Mouse (Mus musculus): ENCODE data around the gene Abca2. TPM values are rescaled to one million over a fixed set of nuclear protein-coding genes. Genes with fewer than 3 reads are reported as not detected.

Abca2 gene
- polyA plus RNA-seq, 1 experiment from 2014 or later = 5.7 TPM

- Histone ChIP-seq H3K9ac (no peak within 1 kb of the TSS), H3K4me1 (peaks cover 21% of the 10 kb centered on the region), H3K4me2 (no peak within 1 kb of the TSS), H3K36me3 (ENCODE audit: poor library complexity, severe bottlenecking) (peaks cover 19% of the 10 kb centered on the region), H3K4me3 (no peak within 1 kb of the TSS), H3K27ac (no peak within 1 kb of the TSS), H3K27me3 (no peaks in the 10 kb centered on the region), H3K9me3 (replicated peaks) (no peaks in the 10 kb centered on the region)
- no peak for ATAC-seq
- WGBS = 72% methylated on average over 14 of the region's 14 CpGs
Observed at GRCm38 (mm10) chr2:25456205-25456953, 27.9 kb downstream of the Abca2 start, which contains the start of gene Clic3. Gene Clic3, plus strand, starts transcription at chr2:25456838.

DNA sequence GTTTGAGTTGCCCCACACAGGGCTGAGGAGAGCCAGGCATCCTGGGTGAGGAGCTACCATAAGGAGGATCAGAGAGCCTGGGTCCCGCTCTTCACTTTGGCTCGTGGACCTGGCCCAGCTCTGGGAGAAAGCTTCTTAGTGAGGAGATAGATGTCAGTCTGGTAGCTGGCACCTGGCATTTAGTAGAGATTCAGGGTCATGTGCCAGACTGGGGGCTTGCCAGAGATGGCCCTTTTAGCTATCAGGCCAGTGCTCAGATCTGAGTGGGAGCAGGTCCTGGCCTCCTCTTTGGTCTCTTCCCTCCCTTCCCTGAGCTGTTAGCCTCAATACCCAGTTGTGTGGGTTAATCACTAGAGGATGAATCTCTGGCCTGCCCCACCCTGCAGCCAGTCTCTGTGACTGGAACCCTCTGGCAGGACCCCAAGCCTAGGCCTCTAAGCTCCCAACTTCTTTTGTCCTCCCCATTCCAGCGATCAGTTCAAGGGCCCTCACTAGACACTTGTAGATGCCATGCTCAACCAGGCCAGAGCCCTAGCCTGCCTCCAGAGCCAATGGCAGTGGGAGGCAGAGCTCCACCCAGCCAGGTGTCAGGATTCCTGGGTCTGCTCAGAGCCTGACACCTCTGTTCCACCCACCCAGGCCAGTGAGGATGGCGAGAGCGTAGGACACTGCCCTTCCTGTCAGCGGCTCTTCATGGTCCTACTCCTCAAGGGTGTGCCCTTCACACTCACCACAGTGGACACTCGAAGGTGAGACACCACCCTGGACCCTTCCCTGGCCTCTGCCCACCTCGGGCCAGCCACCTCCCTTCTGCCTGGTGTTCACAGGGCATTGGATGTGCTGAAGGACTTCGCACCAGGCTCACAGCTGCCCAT is 28.8 kb downstream of the Abca2 start:
- H3K27ac ChIP-seq = no peak overlapping the region
- peaks cover 19% of the 10 kb centered on the region for H3K36me3 ChIP-seq (ENCODE audit: poor library complexity, severe bottlenecking)
- ATAC-seq = no peak
- no peak overlapping the region for H3K9ac ChIP-seq
- H3K4me1 ChIP-seq = peaks cover 26% of the 10 kb centered on the region
- H3K9me3 ChIP-seq (replicated peaks) = no peaks in the 10 kb centered on the region
- H3K4me2 ChIP-seq = no peak overlapping the region
- no peaks in the 10 kb centered on the region for H3K27me3 ChIP-seq
- H3K4me3 ChIP-seq = no peak overlapping the region
- WGBS = 85% methylated on average over 9 of the region's 9 CpGs

- peaks cover 19% of the 10 kb centered on the region for H3K36me3 ChIP-seq (ENCODE audit: poor library complexity, severe bottlenecking)
- peak overlapping the region; percentile 67; the same call in 1 of the 2 replicates for H3K4me2 ChIP-seq
- no peaks in the 10 kb centered on the region for H3K9me3 ChIP-seq (replicated peaks)
- no peak for ATAC-seq
- H3K9ac ChIP-seq = no peak overlapping the region
- H3K27ac ChIP-seq = no peak overlapping the region
- 80% methylated on average over 5 of the region's 5 CpGs for WGBS
- no peak overlapping the region for H3K4me3 ChIP-seq
- no peaks in the 10 kb centered on the region for H3K27me3 ChIP-seq
- peaks cover 26% of the 10 kb centered on the region for H3K4me1 ChIP-seq
Observed at GRCm38 (mm10) chr2:25458911-25459310, 30.4 kb downstream of the Abca2 start.

DNA sequence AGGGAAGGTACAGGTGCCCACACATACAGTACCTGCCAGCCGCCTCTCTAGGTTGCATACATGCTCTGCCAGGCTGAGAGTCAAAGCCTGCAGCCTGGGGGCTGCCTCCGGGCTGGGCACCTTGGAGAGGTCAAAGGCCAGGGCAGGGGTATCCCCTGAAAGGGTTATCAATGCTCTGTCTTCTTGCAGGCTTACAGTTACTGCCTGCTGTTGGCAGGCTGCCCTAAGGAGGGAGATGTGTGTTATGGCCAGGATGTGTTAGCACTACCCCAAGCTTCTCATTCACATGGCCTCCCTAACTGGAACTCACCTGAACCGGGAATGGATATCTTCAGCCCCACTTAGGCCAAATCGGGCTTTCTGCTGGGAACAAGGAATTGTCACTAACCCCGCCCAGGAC is 31.6 kb downstream of the Abca2 start:
- Histone ChIP-seq H3K27me3 (no peaks in the 10 kb centered on the region), H3K4me1 (peaks cover 26% of the 10 kb centered on the region), H3K27ac (peak overlapping the region; percentile 97), H3K4me2 (peak overlapping the region; percentile 67), H3K36me3 (ENCODE audit: poor library complexity, severe bottlenecking) (peaks cover 19% of the 10 kb centered on the region), H3K9ac (peak overlapping the region; percentile 83), H3K9me3 (replicated peaks) (no peaks in the 10 kb centered on the region), H3K4me3 (peak overlapping the region; percentile 69)
- ATAC-seq = peak; percentile 31
- WGBS = 28% methylated on average over 5 of the region's 5 CpGs

DNA sequence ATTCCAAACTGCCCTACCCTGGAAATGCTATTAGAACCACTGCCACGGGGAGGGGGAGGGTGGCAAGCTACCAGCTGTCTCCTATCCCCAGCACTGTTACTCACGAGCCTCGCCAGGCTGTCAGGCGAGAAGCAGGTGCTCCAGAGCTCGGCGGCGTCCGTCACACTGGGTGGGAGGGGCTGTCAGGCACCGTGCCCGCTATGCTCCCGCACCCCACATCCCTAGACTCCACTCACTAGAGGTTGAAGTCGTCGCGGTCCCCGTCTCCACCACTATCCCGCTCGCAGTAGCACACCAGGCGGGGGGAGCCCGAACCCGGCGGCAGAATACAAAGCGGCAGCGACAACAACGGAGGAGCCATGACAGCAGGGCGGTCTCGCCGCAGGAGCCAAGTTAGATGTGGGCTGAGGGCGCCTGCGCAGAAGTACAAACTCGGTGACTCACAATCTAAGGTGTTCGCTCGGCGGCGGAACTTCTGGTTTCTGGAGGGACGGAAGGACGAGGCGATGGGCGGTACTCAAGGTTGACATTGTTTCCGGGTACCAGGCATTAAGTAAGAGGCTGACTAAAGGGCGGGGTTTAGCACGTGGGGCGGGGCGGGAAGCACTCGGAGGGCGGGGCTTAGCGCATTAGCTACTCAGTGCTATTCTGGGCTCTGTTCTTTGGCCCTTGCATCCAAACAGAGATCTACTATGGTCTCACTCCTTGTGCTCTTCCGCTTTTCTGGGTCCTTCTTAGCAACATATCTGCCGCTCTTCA is 32.2 kb downstream of the Abca2 start, which contains the start of gene Paxx:
Gene Paxx, minus strand, starts transcription at position 544 of the 759 bp plus-strand sequence.
- Histone ChIP-seq H3K27ac (peak within 1 kb of the TSS; percentile 97), H3K9ac (peak within 1 kb of the TSS; percentile 83), H3K4me1 (peaks cover 26% of the 10 kb centered on the region), H3K4me2 (peak within 1 kb of the TSS; percentile 67), H3K9me3 (replicated peaks) (no peaks in the 10 kb centered on the region), H3K4me3 (peak within 1 kb of the TSS; percentile 69), H3K27me3 (no peaks in the 10 kb centered on the region), H3K36me3 (ENCODE audit: poor library complexity, severe bottlenecking) (peaks cover 19% of the 10 kb centered on the region)
- under 1% methylated on average over 48 of the region's 48 CpGs for WGBS
- ATAC-seq = peak; percentile 92

- Histone ChIP-seq H3K4me1 (peaks cover 32% of the 10 kb centered on the region), H3K4me2 (peak overlapping the region; percentile 67), H3K4me3 (peak overlapping the region; percentile 69), H3K27me3 (no peaks in the 10 kb centered on the region), H3K27ac (peak overlapping the region; percentile 97), H3K9ac (peak overlapping the region; percentile 83), H3K9me3 (replicated peaks) (no peaks in the 10 kb centered on the region), H3K36me3 (ENCODE audit: poor library complexity, severe bottlenecking) (peaks cover 19% of the 10 kb centered on the region)
- peak; percentile 12 for ATAC-seq
- WGBS = 27% methylated on average over 3 of the region's 3 CpGs
Observed at GRCm38 (mm10) chr2:25461407-25461806, 32.9 kb downstream of the Abca2 start.

- H3K36me3 ChIP-seq (ENCODE audit: poor library complexity, severe bottlenecking) = 0 out of 2 replicates have a peak, but pooled peaks cover 7% of the 10 kb centered on the region
- no peak overlapping the region for H3K4me3 ChIP-seq
- H3K4me1 ChIP-seq = peaks cover 34% of the 10 kb centered on the region
- H3K27ac ChIP-seq = no peak overlapping the region
- WGBS = 82% methylated on average over 3 of the region's 3 CpGs
- H3K27me3 ChIP-seq = no peaks in the 10 kb centered on the region
- no peak overlapping the region for H3K4me2 ChIP-seq
- H3K9ac ChIP-seq = no peak overlapping the region
- H3K9me3 ChIP-seq (replicated peaks) = no peaks in the 10 kb centered on the region
- ATAC-seq = no peak
Observed at GRCm38 (mm10) chr2:25463630-25464029, 35.1 kb downstream of the Abca2 start.

DNA sequence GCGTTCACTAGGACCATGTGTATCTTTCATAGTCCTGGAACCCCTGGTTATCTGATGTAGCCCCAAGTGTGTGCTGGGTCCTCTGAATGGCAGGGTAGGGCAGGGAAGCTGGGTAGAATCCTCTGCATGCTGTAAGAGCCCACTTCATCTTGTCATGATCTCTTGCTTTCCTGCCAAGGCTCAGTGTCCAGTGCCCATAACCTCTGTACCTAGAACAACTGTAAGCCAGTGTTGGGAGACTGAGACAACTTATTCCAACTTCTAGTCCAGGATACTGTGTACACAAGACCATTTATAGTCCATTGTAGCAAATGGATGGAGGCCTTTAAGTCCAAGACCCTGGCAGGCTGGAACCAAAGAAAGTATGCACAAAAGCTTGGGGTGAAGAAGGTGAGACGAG is 36.8 kb downstream of the Abca2 start:
- H3K4me2 ChIP-seq = no peak overlapping the region
- H3K36me3 ChIP-seq (ENCODE audit: poor library complexity, severe bottlenecking) = no peaks in the 10 kb centered on the region
- no peak overlapping the region for H3K27ac ChIP-seq
- ATAC-seq = no peak
- no peaks in the 10 kb centered on the region for H3K9me3 ChIP-seq (replicated peaks)
- H3K4me3 ChIP-seq = no peak overlapping the region
- H3K27me3 ChIP-seq = no peaks in the 10 kb centered on the region
- peaks cover 33% of the 10 kb centered on the region for H3K4me1 ChIP-seq
- WGBS = 88% methylated on average over 2 of the region's 2 CpGs
- H3K9ac ChIP-seq = no peak overlapping the region

DNA sequence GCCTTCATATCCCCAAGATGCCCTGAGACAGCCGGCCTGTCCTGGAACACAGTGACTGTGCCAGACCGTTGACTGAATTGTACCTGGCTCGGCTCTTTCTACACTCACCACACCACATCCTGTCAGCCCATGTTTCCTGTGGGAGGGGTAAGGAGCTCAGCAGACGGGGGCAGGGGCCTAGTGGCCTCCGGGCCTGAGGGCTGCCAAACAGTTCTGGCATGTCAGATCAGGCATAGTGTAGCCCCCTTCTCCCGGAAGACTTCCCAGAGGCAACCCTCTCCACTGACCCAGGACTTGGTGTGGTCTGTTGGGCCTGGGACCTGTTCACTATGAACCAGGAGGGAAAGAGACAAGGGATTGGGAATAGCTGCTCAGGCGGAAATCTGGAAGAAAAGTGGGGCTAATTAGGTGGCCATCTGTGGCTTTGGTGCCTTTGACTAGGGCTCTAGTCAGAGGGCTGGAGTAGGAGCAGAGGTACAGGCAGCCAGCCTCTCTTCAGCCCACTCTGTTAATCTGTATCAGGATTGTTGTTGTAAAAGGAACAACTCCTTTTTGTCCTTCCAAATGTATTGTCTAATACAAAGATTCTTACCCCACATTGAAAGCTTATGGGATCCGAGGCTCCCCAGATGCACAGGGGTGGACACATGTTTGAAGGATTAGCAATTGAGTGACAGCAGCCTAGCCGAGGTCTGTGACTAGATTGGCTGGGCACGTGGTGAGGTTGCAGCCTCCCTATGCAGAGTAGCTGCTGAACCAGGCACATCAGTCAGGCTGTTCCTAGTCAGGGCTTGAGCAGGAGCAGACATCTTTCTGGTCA is 37.5 kb downstream of the Abca2 start:
- no peak overlapping the region for H3K4me2 ChIP-seq
- 30% methylated on average over 10 of the region's 10 CpGs for WGBS
- no peak overlapping the region for H3K4me3 ChIP-seq
- no peak for ATAC-seq
- H3K9me3 ChIP-seq (replicated peaks) = no peaks in the 10 kb centered on the region
- no peaks in the 10 kb centered on the region for H3K36me3 ChIP-seq (ENCODE audit: poor library complexity, severe bottlenecking)
- H3K27me3 ChIP-seq = no peaks in the 10 kb centered on the region
- peaks cover 31% of the 10 kb centered on the region for H3K4me1 ChIP-seq
- H3K27ac ChIP-seq = peak overlapping the region; percentile 31; the same call in 1 of the 2 replicates
- 0 out of 2 replicates have a peak overlapping the region, but pooled peaks have one; percentile 12 for H3K9ac ChIP-seq

GRCm38 (mm10) chr2:25467606-25468303 is 39.3 kb downstream of the Abca2 start:
- Histone ChIP-seq H3K9ac (no peak overlapping the region), H3K36me3 (ENCODE audit: poor library complexity, severe bottlenecking) (no peaks in the 10 kb centered on the region), H3K4me3 (no peak overlapping the region), H3K4me1 (peaks cover 23% of the 10 kb centered on the region), H3K27me3 (no peaks in the 10 kb centered on the region), H3K4me2 (no peak overlapping the region), H3K9me3 (replicated peaks) (no peaks in the 10 kb centered on the region), H3K27ac (no peak overlapping the region)
- 70% methylated on average over 13 of the region's 14 CpGs for WGBS
- ATAC-seq = no peak
